28 mouse cellular contexts compared by ENCODE assay signal in the genomic region with DNA sequence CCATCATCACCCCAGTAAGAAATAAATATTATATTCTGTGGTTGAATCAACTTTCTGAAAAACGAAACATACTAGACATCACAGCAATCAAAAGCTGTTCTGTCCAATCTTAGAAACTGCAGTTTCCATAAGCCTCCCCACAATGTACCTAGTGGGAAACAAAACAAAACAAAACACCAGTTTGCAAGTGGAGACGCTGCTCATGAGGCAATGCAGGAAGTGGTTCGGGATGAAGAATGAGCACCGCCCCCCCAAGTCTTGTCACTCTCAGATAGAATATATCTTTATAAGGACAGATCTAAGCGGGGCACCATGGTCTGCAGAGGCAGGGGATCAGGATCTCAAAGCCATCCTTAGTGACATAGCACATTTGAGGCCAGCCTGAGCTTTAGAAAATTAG.
DNase-seq lines count a peak whose midpoint lies in the region; ATAC-seq lines count a peak whose summit lies in the region.
"Had no signal": no experiment of that assay in that cellular context is flagged by ENCODE, and none has a peak within 500 bp of the region (broad histone marks: within the 10 kb centered on the region; RNA-seq: fewer than 3 reads in every experiment).

No protein-coding gene starts in this region.

- peak overlapping the region; percentile 68 for H3K27ac ChIP-seq in lung, embryonic 15.5 days
- H3K27ac ChIP-seq in midbrain, embryonic 11.5 days (ENCODE audit: low read depth, low read length), result no peak overlapping the region
- no peak overlapping the region for H3K27ac ChIP-seq in midbrain, embryonic 10.5 days (replicated peaks)
- H3K27ac ChIP-seq: embryonic facial prominence, embryonic 13.5 days; embryonic facial prominence, embryonic 15.5 days; forebrain, embryonic 10.5 days; forebrain, embryonic 12.5 days had no signal

- H3K4me2 ChIP-seq in lung, embryonic 15.5 days, result no peak overlapping the region
- no peak overlapping the region for H3K4me2 ChIP-seq in midbrain, embryonic 11.5 days
- H3K4me2 ChIP-seq: embryonic facial prominence, embryonic 13.5 days; embryonic facial prominence, embryonic 15.5 days; forebrain, embryonic 12.5 days had no signal

- peak; percentile 35; the same call in 1 of the 2 replicates for ATAC-seq in lung, embryonic 15.5 days (ENCODE audit: borderline replicate concordance, extremely low read depth, low FRiP score, low TSS enrichment)
- ATAC-seq in midbrain, embryonic 11.5 days (ENCODE audit: low FRiP score), result no peak
- peak; percentile 59 for ATAC-seq in granulocyte monocyte progenitor cell, adult 5-6 weeks (replicated peaks; ENCODE audit: poor library complexity, severe bottlenecking)
- ATAC-seq: activated CD4-positive, CD25-positive, alpha-beta regulatory T cell, adult 4 months; CD4-positive, CD25-positive, alpha-beta regulatory T cell, adult 4 months; forebrain, embryonic 14.5 days; forebrain, embryonic 16.5 days; Patski had no signal

- WGBS in lung, embryonic 15.5 days, result 58% methylated on average over 5 of the region's 5 CpGs
- 84% methylated on average over 5 of the region's 5 CpGs for WGBS in midbrain, embryonic 11.5 days
- 88% methylated on average over 5 of the region's 5 CpGs for WGBS in midbrain, embryonic 10.5 days

- no peak for DNase-seq in lung, postnatal 14 days
- peak; percentile 56 for DNase-seq in midbrain, embryonic 11.5 days (ENCODE audit: low spot score, missing footprints)
- DNase-seq in midbrain, embryonic 10.5 days (ENCODE audit: low spot score), result no peak
- DNase-seq in thymus, postnatal 4 days, result no peak
- DNase-seq in B cell, adult 2 months, result no peak
- DNase-seq: adrenal gland, adult 8-10 months; adrenal gland, postnatal 14 days; adrenal gland, postnatal 36 days; cerebellum, adult 11-12 months; cerebellum, adult 2 months; cerebellum, adult 9-10 months; cerebellum, postnatal 10 days; cerebellum, postnatal 25 days; embryo, embryonic 11 days had no signal

- H3K9me3 ChIP-seq in lung, embryonic 15.5 days, result no peaks in the 10 kb centered on the region
- H3K9me3 ChIP-seq in midbrain, embryonic 11.5 days (ENCODE audit: control insufficient read depth, low read length), result no peaks in the 10 kb centered on the region
- H3K9me3 ChIP-seq in midbrain, embryonic 10.5 days (replicated peaks), result no peaks in the 10 kb centered on the region
- H3K9me3 ChIP-seq: embryonic facial prominence, embryonic 13.5 days; embryonic facial prominence, embryonic 15.5 days; forebrain, embryonic 10.5 days; forebrain, embryonic 12.5 days had no signal

- peaks cover 9% of the 10 kb centered on the region for H3K36me3 ChIP-seq in lung, embryonic 15.5 days
- H3K36me3 ChIP-seq in midbrain, embryonic 11.5 days (ENCODE audit: control insufficient read depth, insufficient read depth, low read length), result no peaks in the 10 kb centered on the region
- H3K36me3 ChIP-seq in midbrain, embryonic 10.5 days, result 0 out of 2 replicates have a peak, but pooled peaks cover 3% of the 10 kb centered on the region
- H3K36me3 ChIP-seq: forebrain, embryonic 12.5 days; G1E had no signal

- H3K27me3 ChIP-seq in lung, embryonic 15.5 days, result no peaks in the 10 kb centered on the region
- H3K27me3 ChIP-seq in midbrain, embryonic 11.5 days (ENCODE audit: control insufficient read depth, insufficient read depth, low read length), result no peaks in the 10 kb centered on the region
- H3K27me3 ChIP-seq in midbrain, embryonic 10.5 days (ENCODE audit: low read depth, poor library complexity, severe bottlenecking), result no peaks in the 10 kb centered on the region
- H3K27me3 ChIP-seq: CH12.LX; embryonic facial prominence, embryonic 13.5 days; embryonic facial prominence, embryonic 15.5 days; forebrain, embryonic 12.5 days; Patski had no signal

- no peak overlapping the region for H3K9ac ChIP-seq in lung, embryonic 15.5 days
- H3K9ac ChIP-seq in midbrain, embryonic 11.5 days (ENCODE audit: low read length), result no peak overlapping the region
- H3K9ac ChIP-seq: embryonic facial prominence, embryonic 13.5 days; embryonic facial prominence, embryonic 15.5 days; forebrain, embryonic 12.5 days had no signal

- H3K4me1 ChIP-seq in lung, embryonic 15.5 days, result peaks cover 22% of the 10 kb centered on the region
- 0 out of 2 replicates have a peak, but pooled peaks cover 6% of the 10 kb centered on the region for H3K4me1 ChIP-seq in midbrain, embryonic 11.5 days (ENCODE audit: control insufficient read depth, insufficient read depth, low read length)
- H3K4me1 ChIP-seq in midbrain, embryonic 10.5 days, result peaks cover 12% of the 10 kb centered on the region
- H3K4me1 ChIP-seq: embryonic facial prominence, embryonic 13.5 days; embryonic facial prominence, embryonic 15.5 days had no signal

- no peak overlapping the region for H3K4me3 ChIP-seq in lung, embryonic 15.5 days
- H3K4me3 ChIP-seq in midbrain, embryonic 11.5 days (ENCODE audit: low read depth, low read length), result no peak overlapping the region
- H3K4me3 ChIP-seq in midbrain, embryonic 10.5 days, result no peak overlapping the region
- H3K4me3 ChIP-seq: embryonic facial prominence, embryonic 13.5 days; embryonic facial prominence, embryonic 15.5 days; erythroblast, embryonic 14.5 days; forebrain, embryonic 10.5 days; forebrain, embryonic 12.5 days had no signal
